Mouse (Mus musculus): ENCODE results near the gene Ppp5c. TPM values are rescaled to one million over a fixed set of nuclear protein-coding genes. Genes with fewer than 3 reads are reported as not detected.

Ppp5c gene
- 124 and 163 TPM in 2 replicates for polyA plus RNA-seq (2012; rRNA removed)

DNA sequence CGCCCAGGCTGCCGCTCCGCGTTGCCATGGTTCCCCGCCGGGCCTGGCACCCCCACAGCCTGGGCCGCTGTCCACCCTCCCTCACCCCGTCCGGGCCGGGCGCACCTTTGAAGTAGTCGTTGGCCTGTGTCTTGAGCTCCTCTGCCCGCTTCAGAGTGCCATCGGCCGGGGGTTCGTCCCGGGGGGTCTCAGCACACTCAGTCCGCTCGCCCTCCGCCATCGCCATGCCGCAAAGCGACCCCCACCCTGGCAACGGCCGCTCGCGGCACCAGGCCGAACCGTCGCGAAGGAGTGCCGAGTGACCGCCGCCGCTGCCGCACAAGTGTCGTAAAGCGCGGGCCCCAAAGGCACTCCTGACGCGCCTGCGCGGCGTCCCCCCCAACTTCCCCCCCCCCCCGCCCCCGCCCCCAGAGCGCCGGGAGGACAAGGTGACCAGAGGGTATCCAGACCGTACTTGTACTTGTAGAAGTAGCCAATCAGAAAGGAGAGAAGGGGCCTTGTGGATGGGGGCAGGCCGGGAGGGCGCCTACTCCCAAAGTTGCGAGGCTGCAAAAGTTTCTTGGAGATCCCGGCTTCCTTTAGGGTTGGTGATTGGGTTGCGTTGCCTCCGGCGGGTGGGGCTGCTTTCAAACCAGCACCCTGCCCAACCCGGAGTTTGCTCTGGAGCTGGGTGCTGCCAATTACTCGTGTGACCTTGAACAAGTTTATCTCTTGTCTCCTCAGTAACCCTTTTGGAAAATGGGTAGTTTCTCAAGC lies at the start of gene Ppp5c:
TSS of gene Ppp5c (minus strand) at position 337 of the 756 bp plus-strand sequence.

DNA sequence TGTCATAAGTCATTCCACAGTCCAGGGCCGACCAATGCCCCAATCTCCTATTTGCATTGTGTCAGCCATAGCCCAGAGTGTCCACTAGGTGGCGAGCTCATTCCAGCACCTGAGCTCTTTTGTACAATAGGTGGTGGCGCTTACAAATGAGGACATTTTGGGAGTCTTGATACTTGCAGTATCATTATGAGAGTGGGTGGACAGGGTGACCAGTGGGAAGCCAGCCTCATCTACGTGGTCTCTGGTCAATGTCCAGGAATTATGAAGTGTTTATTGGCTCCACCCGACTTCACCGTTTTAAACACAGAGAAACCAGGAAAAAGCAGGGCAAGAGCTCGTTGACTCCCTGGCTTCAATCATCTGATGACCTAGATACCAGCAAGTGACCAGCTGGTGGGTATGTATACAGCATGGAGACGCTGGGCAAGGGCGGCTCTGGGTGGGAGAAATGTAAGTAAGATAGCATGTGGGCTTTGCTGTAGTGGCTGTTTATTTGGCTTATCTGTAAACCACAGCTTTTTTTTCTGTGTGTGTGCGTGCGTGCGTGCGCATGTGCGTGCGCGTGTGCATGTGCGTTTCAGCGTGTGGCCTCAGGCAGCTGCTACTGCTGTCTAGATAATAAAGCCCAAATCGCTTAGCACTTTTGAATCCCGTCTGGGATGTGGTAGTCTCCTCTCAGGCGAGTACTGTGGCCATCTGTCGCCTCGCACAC lies 46.3 kb upstream of the Ppp5c start, which contains the start of gene Psg16:
TSS of gene Psg16 (plus strand) at position 137 of the 712 bp plus-strand sequence.

GRCm38 (mm10) chr7:17062389-17062788 lies 34.7 kb upstream of the Ppp5c start, which contains the start of gene Hif3a:
TSS of gene Hif3a (minus strand) at chr7:17062427.

GRCm38 (mm10) chr7:16992451-16992807 lies 35.3 kb downstream of the Ppp5c start, which contains the start of gene Ccdc8:
TSS of gene Ccdc8 (plus strand) at chr7:16992708.

GRCm38 (mm10) chr7:16982859-16983568 lies 44.7 kb downstream of the Ppp5c start, which contains the start of gene Gm42372:
TSS of gene Gm42372 (plus strand) at chr7:16983086.

DNA sequence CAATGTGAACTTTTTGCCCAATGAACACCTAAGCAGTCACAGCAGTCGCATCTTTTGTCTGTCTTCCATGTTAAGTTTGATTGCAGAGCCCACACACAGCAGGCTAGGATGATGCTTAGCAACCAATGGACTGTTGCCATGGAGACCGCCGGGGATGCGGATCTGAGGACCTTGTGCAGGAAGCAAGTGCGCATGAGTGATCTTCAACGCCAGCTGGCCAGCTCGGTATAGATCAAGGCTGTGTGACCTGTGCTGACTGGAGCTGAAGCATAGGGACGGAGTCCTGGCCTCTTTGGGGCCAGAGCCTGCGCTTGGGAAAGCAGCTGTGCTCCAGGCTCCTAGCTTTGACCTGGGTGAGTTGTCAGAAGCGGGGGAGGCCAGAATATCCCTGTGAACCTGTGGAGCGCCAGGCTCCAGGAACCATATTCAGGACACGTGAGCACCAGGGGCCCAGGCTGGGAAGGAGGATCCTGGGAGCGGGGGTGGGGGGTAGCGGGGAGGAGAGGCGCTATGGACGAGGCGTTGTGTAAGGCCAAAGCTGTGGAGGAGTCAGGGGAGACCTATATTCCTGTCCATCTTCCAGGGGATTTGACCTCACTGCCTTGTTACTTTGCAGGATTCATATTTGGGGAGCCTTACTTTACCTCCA lies 68.1 kb downstream of the Ppp5c start, which contains the start of gene Pnmal1:
TSS of gene Pnmal1 (plus strand) at position 141 of the 649 bp plus-strand sequence.

Other genes starting within 250 kb of the Ppp5c start
- 38.8 and 53.1 TPM in 2 replicates for gene Slc1a5, start 246.6 kb downstream of the Ppp5c start, polyA plus RNA-seq (2012; rRNA removed)
- gene Strn4, start 212.0 kb downstream of the Ppp5c start, polyA plus RNA-seq (2012; rRNA removed) = 67.8 and 69.3 TPM in 2 replicates
- gene Fkrp, start 211.2 kb downstream of the Ppp5c start, polyA plus RNA-seq (2012; rRNA removed) = 11.9 and 19.0 TPM in 2 replicates
- gene Prkd2, start 185.0 kb downstream of the Ppp5c start, polyA plus RNA-seq (2012; rRNA removed) = 13.5 and 16.1 TPM in 2 replicates
- 30.7 and 76.5 TPM in 2 replicates for gene Dact3, start 152.6 kb downstream of the Ppp5c start, polyA plus RNA-seq (2012; rRNA removed)
- gene Gng8, start 136.1 kb downstream of the Ppp5c start, polyA plus RNA-seq (2012; rRNA removed) = 5.1 and 6.2 TPM in 2 replicates
- 1.8 and 3.1 TPM in 2 replicates for gene Ptgir, start 121.4 kb downstream of the Ppp5c start, polyA plus RNA-seq (2012; rRNA removed)
- 145 and 149 TPM in 2 replicates for gene Calm3, start 103.8 kb downstream of the Ppp5c start, polyA plus RNA-seq (2012; rRNA removed)
- gene Pnmal2, start 83.2 kb downstream of the Ppp5c start, polyA plus RNA-seq (2012; rRNA removed) = 1.8 and 3.2 TPM in 2 replicates
- gene Pnmal1, start 68.2 kb downstream of the Ppp5c start, polyA plus RNA-seq (2012; rRNA removed) = 0.04 and 0.08 TPM in 2 replicates
- gene Gm42372, start 44.8 kb downstream of the Ppp5c start, polyA plus RNA-seq (2012; rRNA removed) = 0.01 TPM in 1 of 2 replicates, not detected in the other
- gene Ccdc8, start 35.2 kb downstream of the Ppp5c start, polyA plus RNA-seq (2012; rRNA removed) = 0.70 TPM in 2 replicates
- gene Hif3a, start 34.5 kb upstream of the Ppp5c start, polyA plus RNA-seq (2012; rRNA removed) = 0.29 and 1.7 TPM in 2 replicates
- not detected in 2 replicates for gene Psg16, start 46.1 kb upstream of the Ppp5c start, polyA plus RNA-seq (2012; rRNA removed)
- not detected in 2 replicates for gene Ceacam3, start 122.4 kb upstream of the Ppp5c start, polyA plus RNA-seq (2012; rRNA removed)
- gene Psg29, start 175.6 kb upstream of the Ppp5c start, polyA plus RNA-seq (2012; rRNA removed) = not detected in 2 replicates

Measured in stomach, adult 2 months (tissue).